Mouse (Mus musculus) spleen, adult 2 months (tissue): ENCODE measurements at regions not wholly inside any gene's neighbourhood (a gene's known extent, or its start where the extent isn't known, plus 50 kb on each side); places are given as distances from the start of the nearest gene placed in this dataset.

Experiments used
- CTCF ChIP-seq: fragments of 200-500 bp; IDR thresholded peaks from 2 replicates; pipeline ENCODE4 v1.5.1; 2011; ENCODE audit warnings: mild to moderate bottlenecking, inconsistent platforms; ENCODE audit not compliant: insufficient read depth, insufficient read length, insufficient replicate concordance; ENCODE audit errors: extremely low read depth
- POLR2A ChIP-seq: fragments of 200-500 bp; IDR thresholded peaks from 2 replicates; pipeline ENCODE4 v1.6.1; 2011; ENCODE audit warnings: low read depth, low read length, inconsistent platforms

DNA sequence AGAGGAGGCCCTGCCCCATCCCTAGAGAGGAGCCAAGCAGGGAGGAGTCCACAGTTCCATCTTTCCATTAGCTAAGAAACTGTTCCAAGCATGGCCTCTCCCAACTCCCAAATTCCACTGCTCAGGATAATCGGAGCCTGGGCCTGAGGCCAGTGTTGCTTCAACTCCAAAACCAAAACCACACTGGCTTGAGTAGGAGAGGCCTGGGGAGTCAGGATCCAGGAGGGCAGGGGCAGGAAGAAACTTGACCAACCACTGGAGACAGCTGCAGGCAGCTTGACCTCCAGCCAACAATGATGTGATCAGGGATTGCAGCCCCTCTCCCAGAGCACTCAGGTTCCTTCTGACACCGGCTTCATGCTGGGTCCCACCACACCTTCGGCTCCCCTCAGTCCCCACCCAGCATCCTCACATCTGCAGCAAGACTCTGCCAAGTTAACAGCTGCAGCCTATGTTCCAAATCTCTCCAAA is 99.1 kb upstream of the Zmiz1 start:
- no peak for TF ChIP-seq POLR2A
- no peak for TF ChIP-seq CTCF
